Mouse (Mus musculus): ENCODE results near the gene Rps28.

DNA sequence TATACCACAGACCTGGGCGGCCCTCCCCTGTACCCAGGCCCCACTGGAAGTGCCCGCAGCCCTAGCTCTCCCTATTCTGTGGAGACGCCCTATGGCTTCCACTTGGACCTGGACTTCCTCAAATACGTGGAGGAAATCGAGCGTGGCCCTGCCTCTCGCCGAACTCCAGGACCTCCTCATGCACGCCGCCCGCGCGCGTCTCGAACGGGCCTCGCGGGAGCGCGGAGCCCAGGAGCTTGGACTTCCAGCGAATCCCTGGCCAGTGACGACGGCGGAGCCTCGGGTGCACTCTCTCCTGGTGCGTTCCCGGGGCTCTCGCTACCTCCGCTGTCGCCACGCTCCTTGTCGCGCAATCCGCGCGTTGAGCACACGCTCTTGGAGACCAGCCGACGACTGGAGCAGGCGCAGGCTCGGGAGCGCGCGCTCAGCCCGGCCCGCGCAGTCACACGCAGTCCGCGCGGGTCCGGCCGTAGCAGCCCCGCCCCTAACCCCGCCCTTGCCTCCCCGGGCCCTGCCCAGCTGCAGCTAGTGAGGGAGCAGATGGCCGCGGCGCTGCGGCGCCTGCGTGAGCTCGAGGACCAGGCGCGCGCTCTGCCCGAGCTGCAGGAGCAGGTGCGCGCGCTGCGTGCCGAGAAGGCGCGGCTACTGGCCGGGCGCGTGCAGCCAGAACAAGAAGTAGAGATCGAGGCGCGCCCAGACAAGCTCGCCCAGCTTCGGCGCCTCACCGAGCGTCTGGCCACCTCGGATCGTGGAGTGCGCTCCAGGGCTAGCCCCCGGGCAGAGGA, 7.0 kb downstream of the Rps28 start:
- TF ChIP-seq CTCF (IDR thresholded peaks at IDR 0.05; ENCODE audit: borderline replicate concordance, insufficient read depth, low read depth, low read length) (no peak), POLR2A (IDR thresholded peaks at IDR 0.05; ENCODE audit: borderline replicate concordance, insufficient read depth, low read length) (peak; percentile 86)
